Mouse (Mus musculus) forebrain, embryonic 12.5 days (tissue): ENCODE results near the gene Kcnk1. TPM values are rescaled to one million over a fixed set of nuclear protein-coding genes. Genes with fewer than 3 reads are reported as not detected.

Experiments used
- ATAC-seq: fragments of 200-750 bp; cut with Nextera tagmentation; 2 replicates; pipeline ENCODE4 v1.8.0; 2017; ENCODE audit warnings: moderate TSS enrichment; ENCODE audit not compliant: low FRiP score
- H3K27ac ChIP-seq: fragments of 300-500 bp; sonication (generic); 2 replicates; pipeline ENCODE4 v1.5.1; 2016; ENCODE audit warnings: mild to moderate bottlenecking
- H3K27me3 ChIP-seq: fragments of 300-500 bp; sonication (generic); 2 replicates; pipeline ENCODE4 v1.6.1; 2016; ENCODE audit warnings: mild to moderate bottlenecking
- H3K36me3 ChIP-seq: fragments of 300-500 bp; sonication (generic); replicated peaks from 2 replicates; pipeline ENCODE4 v1.6.1; 2016; ENCODE audit warnings: mild to moderate bottlenecking
- H3K4me1 ChIP-seq: fragments of 300-500 bp; sonication (generic); 2 replicates; pipeline ENCODE4 v1.6.1; 2016
- H3K4me2 ChIP-seq: fragments of 300-500 bp; sonication (generic); 2 replicates; pipeline ENCODE4 v1.6.1; 2016; ENCODE audit warnings: mild to moderate bottlenecking, moderate library complexity
- H3K4me3 ChIP-seq: fragments of 300-500 bp; sonication (generic); replicated peaks from 2 replicates; pipeline ENCODE4 v1.5.1; 2016; ENCODE audit warnings: mild to moderate bottlenecking
- H3K9ac ChIP-seq: fragments of 300-500 bp; sonication (generic); 2 replicates; pipeline ENCODE4 v1.6.1; 2016; ENCODE audit warnings: mild to moderate bottlenecking
- H3K9me3 ChIP-seq: fragments of 300-500 bp; sonication (generic); 2 replicates; pipeline ENCODE4 v1.6.1; 2016
- WGBS: fragments of 180-500 bp; shearing (Covaris S2); methylation state at CpG from one replicate; pipeline ENCODE4 v1.1.7; 2016; 5-methylcytosine and 5-hydroxymethylcytosine counted together
- polyA plus RNA-seq: library from polyadenylated mRNA; unstranded; fragments of >200 nt; fragmentation: Nextera tagmentation; extraction: Ambion mirVana; gene quantifications from 2 replicates; pipeline ENCODE4 v1.2.1, GENCODE M21; 2016

Kcnk1 gene
- polyA plus RNA-seq, 1 experiment from 2014 or later = 6.2 TPM

- 81% methylated on average over 9 of the region's 9 CpGs for WGBS
- no peak overlapping the region for H3K27ac ChIP-seq
- no peak for ATAC-seq
- no peaks in the 10 kb centered on the region for H3K4me1 ChIP-seq
- no peaks in the 10 kb centered on the region for H3K27me3 ChIP-seq
- no peaks in the 10 kb centered on the region for H3K9me3 ChIP-seq
- H3K9ac ChIP-seq = no peak overlapping the region
- no peak overlapping the region for H3K4me2 ChIP-seq
- H3K4me3 ChIP-seq = no peak overlapping the region
- no peaks in the 10 kb centered on the region for H3K36me3 ChIP-seq
These were observed 31.6 kb downstream of the Kcnk1 start for GRCm38 (mm10) chr8:126026584-126026983.

- Histone ChIP-seq H3K4me1 (no peaks in the 10 kb centered on the region), H3K9ac (no peak overlapping the region), H3K36me3 (no peaks in the 10 kb centered on the region), H3K27me3 (no peaks in the 10 kb centered on the region), H3K9me3 (no peaks in the 10 kb centered on the region), H3K4me3 (no peak overlapping the region), H3K4me2 (no peak overlapping the region), H3K27ac (no peak overlapping the region)
- WGBS = 88% methylated on average over 6 of the region's 6 CpGs
- ATAC-seq = no peak
These were observed 32.5 kb downstream of the Kcnk1 start for GRCm38 (mm10) chr8:126027486-126027885.

GRCm38 (mm10) chr8:126028941-126029340, 34.0 kb downstream of the Kcnk1 start:
- Histone ChIP-seq H3K9ac (no peak overlapping the region), H3K4me1 (no peaks in the 10 kb centered on the region), H3K27ac (no peak overlapping the region), H3K4me2 (no peak overlapping the region), H3K27me3 (no peaks in the 10 kb centered on the region), H3K4me3 (no peak overlapping the region), H3K9me3 (no peaks in the 10 kb centered on the region), H3K36me3 (no peaks in the 10 kb centered on the region)
- no peak for ATAC-seq
- WGBS = 76% methylated on average over 6 of the region's 6 CpGs

GRCm38 (mm10) chr8:126032776-126033175, 37.8 kb downstream of the Kcnk1 start:
- no peak for ATAC-seq
- no peaks in the 10 kb centered on the region for H3K4me1 ChIP-seq
- H3K36me3 ChIP-seq = no peaks in the 10 kb centered on the region
- H3K9me3 ChIP-seq = no peaks in the 10 kb centered on the region
- no peaks in the 10 kb centered on the region for H3K27me3 ChIP-seq
- H3K9ac ChIP-seq = no peak overlapping the region; the same call in 1 of the 2 replicates
- H3K27ac ChIP-seq = no peak overlapping the region
- 77% methylated on average over 6 of the region's 6 CpGs for WGBS
- no peak overlapping the region for H3K4me3 ChIP-seq
- H3K4me2 ChIP-seq = no peak overlapping the region

GRCm38 (mm10) chr8:126035046-126035445, 40.1 kb downstream of the Kcnk1 start:
- no peak overlapping the region for H3K27ac ChIP-seq
- no peak overlapping the region for H3K4me2 ChIP-seq
- no peak for ATAC-seq
- H3K9me3 ChIP-seq = no peaks in the 10 kb centered on the region
- H3K4me3 ChIP-seq = no peak overlapping the region
- WGBS = 89% methylated on average over 4 of the region's 4 CpGs
- no peak overlapping the region for H3K9ac ChIP-seq
- no peaks in the 10 kb centered on the region for H3K4me1 ChIP-seq
- H3K27me3 ChIP-seq = no peaks in the 10 kb centered on the region
- no peaks in the 10 kb centered on the region for H3K36me3 ChIP-seq

GRCm38 (mm10) chr8:126036340-126036739, 41.4 kb downstream of the Kcnk1 start:
- Histone ChIP-seq H3K4me3 (no peak overlapping the region), H3K9ac (no peak overlapping the region), H3K36me3 (no peaks in the 10 kb centered on the region), H3K4me1 (no peaks in the 10 kb centered on the region), H3K27me3 (no peaks in the 10 kb centered on the region), H3K9me3 (no peaks in the 10 kb centered on the region), H3K27ac (no peak overlapping the region), H3K4me2 (no peak overlapping the region)
- ATAC-seq = no peak
- whole genome bisulfite sequencing = 89% methylated on average over 5 of the region's 5 CpGs

- H3K27ac ChIP-seq = no peak overlapping the region
- 90% methylated on average over 4 of the region's 4 CpGs for WGBS
- no peak for ATAC-seq
These were observed 50.8 kb downstream of the Kcnk1 start for GRCm38 (mm10) chr8:126045751-126046150.

GRCm38 (mm10) chr8:126053911-126054310, 58.9 kb downstream of the Kcnk1 start:
- Histone ChIP-seq H3K4me1 (no peaks in the 10 kb centered on the region), H3K27ac (no peak overlapping the region), H3K36me3 (no peaks in the 10 kb centered on the region), H3K9me3 (no peaks in the 10 kb centered on the region), H3K4me3 (no peak overlapping the region), H3K27me3 (no peaks in the 10 kb centered on the region), H3K4me2 (no peak overlapping the region), H3K9ac (no peak overlapping the region)
- 51% methylated on average over 4 of the region's 4 CpGs for WGBS
- no peak for ATAC-seq

More at GRCm38 (mm10) chr8:126045751-126046150, 50.8 kb downstream of the Kcnk1 start:
- Histone ChIP-seq H3K27me3 (no peaks in the 10 kb centered on the region), H3K9ac (no peak overlapping the region), H3K4me1 (no peaks in the 10 kb centered on the region), H3K9me3 (no peaks in the 10 kb centered on the region), H3K36me3 (no peaks in the 10 kb centered on the region), H3K4me3 (no peak overlapping the region), H3K4me2 (no peak overlapping the region)

- H3K4me2 ChIP-seq = no peak overlapping the region
- no peak overlapping the region for H3K9ac ChIP-seq
- 73% methylated on average over 4 of the region's 4 CpGs for WGBS
- H3K4me1 ChIP-seq = no peaks in the 10 kb centered on the region
- H3K27ac ChIP-seq = no peak overlapping the region
- no peak for ATAC-seq
- no peaks in the 10 kb centered on the region for H3K9me3 ChIP-seq
- H3K4me3 ChIP-seq = no peak overlapping the region
- H3K36me3 ChIP-seq = no peaks in the 10 kb centered on the region
- no peaks in the 10 kb centered on the region for H3K27me3 ChIP-seq
These were observed 63.9 kb downstream of the Kcnk1 start for GRCm38 (mm10) chr8:126058876-126059275.

- Histone ChIP-seq H3K4me3 (no peak overlapping the region), H3K27ac (no peak overlapping the region), H3K9ac (no peak overlapping the region), H3K4me2 (no peak overlapping the region), H3K4me1 (no peaks in the 10 kb centered on the region), H3K9me3 (no peaks in the 10 kb centered on the region), H3K27me3 (no peaks in the 10 kb centered on the region), H3K36me3 (no peaks in the 10 kb centered on the region)
- ATAC-seq = no peak
- WGBS = 87% methylated on average over 10 of the region's 10 CpGs
These were observed 67.9 kb downstream of the Kcnk1 start for GRCm38 (mm10) chr8:126062844-126063243.

- Histone ChIP-seq H3K27me3 (no peaks in the 10 kb centered on the region; the same call in 1 of the 2 replicates), H3K4me1 (no peaks in the 10 kb centered on the region), H3K27ac (0 out of 2 replicates have a peak overlapping the region, but pooled peaks have one; percentile 36), H3K9ac (no peak overlapping the region), H3K36me3 (no peaks in the 10 kb centered on the region), H3K4me3 (no peak overlapping the region), H3K9me3 (no peaks in the 10 kb centered on the region), H3K4me2 (no peak overlapping the region)
- 83% methylated on average over 9 of the region's 9 CpGs for WGBS
- no peak for ATAC-seq
These were observed 69.0 kb downstream of the Kcnk1 start for GRCm38 (mm10) chr8:126063832-126064409.

GRCm38 (mm10) chr8:126064587-126065145, 69.7 kb downstream of the Kcnk1 start:
- no peaks in the 10 kb centered on the region for H3K9me3 ChIP-seq
- no peak for ATAC-seq
- H3K27me3 ChIP-seq = no peaks in the 10 kb centered on the region; the same call in 1 of the 2 replicates
- WGBS = 35% methylated on average over 8 of the region's 8 CpGs
- no peak overlapping the region for H3K4me3 ChIP-seq
- H3K36me3 ChIP-seq = no peaks in the 10 kb centered on the region
- no peak overlapping the region for H3K27ac ChIP-seq
- H3K9ac ChIP-seq = no peak overlapping the region
- no peaks in the 10 kb centered on the region for H3K4me1 ChIP-seq
- no peak overlapping the region for H3K4me2 ChIP-seq

- H3K9ac ChIP-seq = no peak overlapping the region
- no peaks in the 10 kb centered on the region for H3K4me1 ChIP-seq
- WGBS = 79% methylated on average over 6 of the region's 6 CpGs
- no peak overlapping the region for H3K4me2 ChIP-seq
- ATAC-seq = no peak
- H3K36me3 ChIP-seq = no peaks in the 10 kb centered on the region
- H3K27ac ChIP-seq = no peak overlapping the region
- H3K27me3 ChIP-seq = no peaks in the 10 kb centered on the region; the same call in 1 of the 2 replicates
- no peak overlapping the region for H3K4me3 ChIP-seq
- no peaks in the 10 kb centered on the region for H3K9me3 ChIP-seq
These were observed 72.3 kb downstream of the Kcnk1 start for GRCm38 (mm10) chr8:126067306-126067705.
